Mouse (Mus musculus) layer of hippocampus, adult 2 months (tissue): ENCODE data around the gene Mapk10. TPM values are rescaled to one million over a fixed set of nuclear protein-coding genes. Genes with fewer than 3 reads are reported as not detected.
"Not testable (repeated sequence)": the region's sequence is repeated elsewhere in the genome, so short reads cannot be mapped to it uniquely, and the experiment has no call there.

Experiments used
- DNase-seq, 2 experiments: peaks; one replicate each; pipeline ENCODE4 v3.0.0; 2022; ENCODE audit warnings: low spot score in 2 of 2
- H3K27ac ChIP-seq: fragments of 200-600 bp; 2 replicates; pipeline ENCODE4 v1.8.1; 2022
- H3K4me3 ChIP-seq: fragments of 200-600 bp; 2 replicates; pipeline ENCODE4 v1.8.1; 2022; ENCODE audit warnings: mild to moderate bottlenecking
- CTCF ChIP-seq: fragments of 200-600 bp; conservative IDR thresholded peaks from 2 replicates; pipeline ENCODE4 v1.8.1; 2022; ENCODE audit warnings: antibody characterized with exemption, mild to moderate bottlenecking, moderate library complexity
- total RNA-seq, 2 experiments: library from RNA; stranded (reverse); gene quantifications; 2 replicates each; pipeline ENCODE4 v1.2.3; 2021

Gene Mapk10
- total RNA-seq, 2 experiments from 2014 or later, result 470 to 471 TPM

DNA sequence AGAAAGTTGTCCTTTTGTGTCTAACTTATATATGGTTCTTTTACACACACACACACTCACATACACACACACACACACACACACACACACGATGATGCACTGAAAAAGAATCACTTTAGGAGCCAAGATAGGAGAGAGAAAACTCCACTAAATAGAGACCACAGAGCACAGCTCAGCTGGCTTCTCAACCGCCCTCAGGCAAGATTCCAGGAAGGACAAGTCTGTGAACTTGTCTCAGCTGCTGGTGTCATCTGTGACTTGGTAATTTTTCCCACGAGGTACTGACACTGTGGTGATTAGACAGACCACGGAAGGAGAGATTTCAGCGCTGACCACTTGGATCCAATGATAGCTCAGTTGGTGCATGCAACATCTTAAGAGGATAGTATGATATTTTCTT, 310.0 kb downstream of the Mapk10 start:
- Histone ChIP-seq H3K4me3 (no peak overlapping the region), H3K27ac (no peak overlapping the region)
- no peak for DNase-seq
- no peak for TF ChIP-seq CTCF

- no peak overlapping the region for H3K27ac ChIP-seq
- no peak for TF ChIP-seq CTCF
- H3K4me3 ChIP-seq, result no peak overlapping the region
- no peak for DNase-seq
Measured at GRCm38 (mm10) chr5:102899680-102900215, 311.4 kb downstream of the Mapk10 start.

DNA sequence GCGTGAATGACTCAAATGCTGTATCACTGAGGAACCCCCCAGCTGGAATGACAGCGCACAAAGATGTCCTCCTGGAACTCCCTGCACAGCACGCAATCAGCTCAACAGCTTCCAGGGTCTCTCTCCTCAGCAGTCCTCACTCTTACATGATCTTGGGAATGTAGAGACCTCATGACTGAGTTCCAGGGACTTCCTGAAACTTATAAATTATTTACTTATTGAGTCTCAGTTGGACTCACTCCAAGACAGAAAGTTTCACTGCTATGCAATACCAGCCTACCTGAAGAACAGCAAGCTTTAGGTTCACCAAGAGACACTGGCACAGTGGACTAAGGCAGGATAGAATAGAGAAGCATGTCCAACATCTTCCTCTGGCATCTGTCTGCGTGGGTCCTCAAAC, 312.8 kb downstream of the Mapk10 start:
- no peak for DNase-seq
- Histone ChIP-seq H3K4me3 (no peak overlapping the region), H3K27ac (no peak overlapping the region)
- no peak for TF ChIP-seq CTCF

- no peak for DNase-seq
- no peak overlapping the region for H3K27ac ChIP-seq
- H3K4me3 ChIP-seq, result no peak overlapping the region
- TF ChIP-seq CTCF, result no peak
Measured at GRCm38 (mm10) chr5:102892226-102892625, 318.9 kb downstream of the Mapk10 start.

DNA sequence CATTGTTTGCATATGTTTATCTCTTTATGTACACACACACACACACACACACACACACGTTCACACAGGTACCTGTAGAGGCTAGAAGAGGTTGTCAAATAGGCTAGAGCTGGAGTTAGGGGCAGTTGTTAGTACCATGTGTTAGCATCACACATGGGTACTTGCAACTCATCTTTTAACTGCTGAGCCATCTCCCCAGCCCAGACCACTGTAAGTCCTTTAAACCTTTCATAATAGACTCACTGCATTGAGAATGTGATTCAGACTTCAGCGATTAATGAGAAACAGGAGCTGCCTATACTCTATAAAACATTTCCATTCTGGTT, 322.0 kb downstream of the Mapk10 start:
- Histone ChIP-seq H3K4me3 (no peak overlapping the region), H3K27ac (no peak overlapping the region)
- DNase-seq, result no peak
- TF ChIP-seq CTCF, result no peak

- DNase-seq, result no peak
- Histone ChIP-seq H3K4me3 (no peak overlapping the region), H3K27ac (no peak overlapping the region)
- TF ChIP-seq CTCF, result no peak
Measured at GRCm38 (mm10) chr5:102888482-102889162, 322.5 kb downstream of the Mapk10 start.

GRCm38 (mm10) chr5:102875628-102876027, 335.5 kb downstream of the Mapk10 start:
- TF ChIP-seq CTCF, result 0 out of 2 replicates have a peak, but pooled peaks have one; percentile 14
- no peak for DNase-seq
- Histone ChIP-seq H3K4me3 (peak overlapping the region; percentile 44; the same call in 1 of the 2 replicates), H3K27ac (no peak overlapping the region)

DNA sequence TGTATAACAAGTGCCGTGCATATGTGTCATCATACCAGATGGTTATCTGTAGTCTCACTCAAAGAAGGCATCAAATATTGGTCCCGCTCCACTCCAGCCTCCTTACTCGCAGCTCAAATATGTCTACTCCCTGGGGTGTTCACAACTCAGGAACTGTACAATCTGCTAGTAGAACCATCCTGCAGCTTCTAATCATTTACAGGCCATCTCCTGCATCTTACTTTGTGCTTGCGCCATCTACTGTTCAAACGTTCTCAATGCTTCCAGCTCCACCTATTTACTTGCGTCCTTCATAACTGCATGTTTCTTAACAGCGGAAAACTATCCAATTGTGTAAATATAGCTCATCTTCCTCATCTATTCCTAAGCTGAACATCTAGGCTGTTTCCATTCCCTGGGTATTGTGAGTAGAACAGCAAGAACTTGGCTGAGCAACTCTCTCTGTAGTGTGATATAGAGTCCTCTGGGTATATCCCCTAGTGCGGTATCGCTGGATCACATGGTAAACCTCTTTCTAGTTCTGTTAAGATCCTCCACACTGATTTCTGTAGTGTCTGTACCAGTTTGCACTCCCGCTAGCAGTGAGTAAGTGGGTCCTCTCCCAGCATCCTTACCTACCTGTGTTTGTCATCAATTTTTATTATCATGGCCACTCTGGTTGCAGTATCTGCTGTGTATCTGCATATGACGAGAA, 336.4 kb downstream of the Mapk10 start:
- peak overlapping the region; percentile 44 for H3K4me3 ChIP-seq
- peak; percentile 72 to 74 for DNase-seq
- no peak overlapping the region for H3K27ac ChIP-seq
- peak; percentile 89 for TF ChIP-seq CTCF

DNA sequence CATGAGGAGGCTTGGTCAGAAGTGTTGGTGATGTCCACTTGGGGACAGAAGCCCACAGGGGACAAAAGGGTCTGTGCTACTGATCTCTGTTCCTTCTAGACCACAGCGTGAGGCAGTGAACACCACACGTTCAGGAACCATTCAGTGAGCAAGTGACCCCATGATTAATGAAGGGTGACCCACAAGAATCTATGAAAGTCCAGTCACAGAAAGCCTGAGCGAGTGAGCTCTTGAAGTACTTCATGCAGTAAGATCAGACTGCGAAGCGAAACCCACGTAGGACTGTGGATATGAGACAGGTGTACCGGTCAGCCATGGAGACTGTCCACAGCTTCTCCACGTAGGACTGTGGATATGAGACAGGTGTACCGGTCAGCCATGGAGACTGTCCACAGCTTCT, 338.1 kb downstream of the Mapk10 start:
- not testable (repeated sequence) for DNase-seq

DNA sequence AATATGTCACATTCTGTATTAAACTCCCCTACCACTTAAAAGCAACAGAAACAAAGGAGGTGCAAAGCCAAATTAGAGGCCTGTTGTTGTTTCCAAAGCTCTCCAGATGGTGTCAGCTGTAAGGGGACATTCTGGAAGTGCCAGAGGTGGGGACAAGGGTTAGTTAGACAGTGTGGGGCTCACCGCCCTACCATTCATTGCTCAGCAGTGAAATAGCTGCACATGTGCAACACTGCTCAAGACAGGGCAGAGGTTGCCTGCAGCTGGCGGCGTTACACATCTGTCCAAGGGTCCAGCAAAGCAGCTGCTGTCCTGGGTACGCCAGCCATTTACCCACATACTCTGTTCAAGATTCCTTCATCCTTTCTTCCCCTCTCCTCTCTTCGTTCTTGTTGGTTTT, 342.9 kb downstream of the Mapk10 start:
- H3K4me3 ChIP-seq, result no peak overlapping the region
- TF ChIP-seq CTCF, result no peak
- no peak overlapping the region for H3K27ac ChIP-seq
- no peak for DNase-seq

More for the DNA sequence above, 338.1 kb downstream of the Mapk10 start:
- H3K27ac ChIP-seq, H3K4me3 ChIP-seq: not testable (repeated sequence)

GRCm38 (mm10) chr5:102859749-102860148, 351.4 kb downstream of the Mapk10 start:
- H3K4me3 ChIP-seq, result no peak overlapping the region
- H3K27ac ChIP-seq, result no peak overlapping the region
- TF ChIP-seq CTCF, result no peak
- no peak for DNase-seq

DNA sequence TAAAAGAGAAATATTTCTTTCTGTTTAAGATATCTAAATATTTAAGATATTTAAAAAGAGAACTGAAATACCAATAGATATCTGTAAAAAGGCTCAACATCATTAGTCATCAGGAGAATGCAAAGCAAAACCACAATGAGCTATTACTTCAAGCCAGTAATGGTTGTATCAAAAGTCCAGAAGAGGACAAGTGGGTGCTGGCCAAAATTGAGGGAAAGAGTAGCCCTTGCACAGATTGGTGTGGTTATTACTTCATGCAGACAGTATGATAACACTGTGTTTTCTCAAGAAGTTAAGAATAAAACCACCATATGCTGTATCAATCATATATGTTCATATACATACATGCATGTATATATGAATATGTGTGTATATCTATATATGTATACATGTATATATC, 353.1 kb downstream of the Mapk10 start:
- Histone ChIP-seq H3K27ac (no peak overlapping the region), H3K4me3 (no peak overlapping the region)
- no peak for DNase-seq
- no peak for TF ChIP-seq CTCF

Other genes with a start within 250 kb of the Mapk10 start
- 10 to 100 TPM in 1 of 2 experiments, 1 to 10 TPM in 1; 9.7 to 13.4 TPM for gene Ptpn13, start 213.9 kb upstream of the Mapk10 start, total RNA-seq